Mouse (Mus musculus) hindbrain, embryonic 14.5 days (tissue): ENCODE measurements around the gene Mup16. TPM values are rescaled to one million over a fixed set of nuclear protein-coding genes. Genes with fewer than 3 reads are reported as not detected.
"Not testable (repeated sequence)": the region's sequence is repeated elsewhere in the genome, so short reads cannot be mapped to it uniquely, and the experiment has no call there.

Experiments used
- ATAC-seq: fragments of 200-750 bp; cut with Nextera tagmentation; 2 replicates; pipeline ENCODE4 v1.8.0; 2017; ENCODE audit warnings: moderate number of reproducible peaks, mild to moderate bottlenecking, moderate TSS enrichment, moderate library complexity; ENCODE audit not compliant: low FRiP score
- DNase-seq: peaks from one replicate; pipeline ENCODE4 v3.0.0-alpha.2; 2015; ENCODE audit warnings: low spot score
- H3K27ac ChIP-seq: fragments of 300-500 bp; sonication (generic); 2 replicates; pipeline ENCODE4 v1.5.1; 2014; ENCODE audit warnings: mild to moderate bottlenecking, moderate library complexity
- H3K27me3 ChIP-seq: fragments of 300-500 bp; sonication (generic); 2 replicates; pipeline ENCODE4 v1.6.1; 2014; ENCODE audit warnings: mild to moderate bottlenecking, low read length, mixed read lengths; ENCODE audit not compliant: control insufficient read depth, insufficient read depth
- H3K36me3 ChIP-seq: fragments of 300-500 bp; sonication (generic); replicated peaks from 2 replicates; pipeline ENCODE4 v1.6.1; 2014; ENCODE audit not compliant: control insufficient read depth, insufficient read depth
- H3K4me1 ChIP-seq: fragments of 300-500 bp; sonication (generic); replicated peaks from 2 replicates; pipeline ENCODE4 v1.6.1; 2014; ENCODE audit warnings: antibody characterized with exemption, low read length, mixed read lengths; ENCODE audit not compliant: control insufficient read depth, insufficient read depth
- H3K4me2 ChIP-seq: fragments of 300-500 bp; sonication (generic); replicated peaks from 2 replicates; pipeline ENCODE4 v1.6.1; 2014; ENCODE audit warnings: mild to moderate bottlenecking, moderate library complexity
- H3K4me3 ChIP-seq: fragments of 300-500 bp; sonication (generic); replicated peaks from 2 replicates; pipeline ENCODE4 v1.5.1; 2014; ENCODE audit warnings: mild to moderate bottlenecking, low read length
- H3K9ac ChIP-seq: fragments of 300-500 bp; sonication (generic); 2 replicates; pipeline ENCODE4 v1.6.1; 2014
- H3K9me3 ChIP-seq: fragments of 300-500 bp; sonication (generic); 2 replicates; pipeline ENCODE4 v1.6.1; 2016; ENCODE audit warnings: low read length; ENCODE audit not compliant: control insufficient read depth
- WGBS: fragments of 180-500 bp; shearing (Covaris S2); extraction: QIAGEN DNeasy Blood & Tissue Kit; methylation state at CpG from one replicate; pipeline ENCODE4 v1.1.7; 2014; 5-methylcytosine and 5-hydroxymethylcytosine counted together
- polyA plus RNA-seq: library from polyadenylated mRNA; unstranded; fragments of >200 nt; fragmentation: Nextera tagmentation; extraction: Ambion mirVana; gene quantifications from 2 replicates; pipeline ENCODE4 v1.2.1, GENCODE M21; 2014

Mup16 gene
- polyA plus RNA-seq = not detected in 2 replicates

GRCm38 (mm10) chr4:61519431-61519830 is at the start of gene Mup16:
TSS of gene Mup16 (minus strand) at chr4:61519531.
- H3K36me3 ChIP-seq, ATAC-seq, H3K9me3 ChIP-seq, H3K27me3 ChIP-seq, H3K9ac ChIP-seq, H3K4me2 ChIP-seq, H3K4me3 ChIP-seq, DNase-seq, H3K27ac ChIP-seq, H3K4me1 ChIP-seq: not testable (repeated sequence)
- 86% methylated on average over 2 of the region's 4 CpGs for WGBS

DNA sequence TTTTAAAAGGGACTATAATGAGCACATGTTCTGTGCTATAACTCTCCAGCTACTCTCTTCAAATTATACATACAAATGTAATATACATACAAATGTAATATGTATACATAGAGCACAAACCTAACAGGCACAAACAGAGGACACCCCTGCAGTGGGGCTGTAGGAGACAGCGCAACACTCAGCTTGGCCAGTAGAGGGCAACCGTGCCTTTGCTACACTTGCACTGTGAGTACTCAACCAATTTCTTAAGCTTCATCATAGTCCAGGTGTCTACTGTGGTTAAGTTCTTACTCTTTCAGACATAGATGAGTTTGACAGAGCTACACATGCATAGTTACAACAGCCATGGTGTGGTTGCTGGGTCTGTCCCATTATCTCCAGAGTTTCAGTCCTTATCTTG is 36.6 kb upstream of the Mup16 start:
- H3K27me3 ChIP-seq, H3K9me3 ChIP-seq, H3K27ac ChIP-seq, H3K9ac ChIP-seq, ATAC-seq, H3K4me1 ChIP-seq, H3K36me3 ChIP-seq, H3K4me2 ChIP-seq, H3K4me3 ChIP-seq, DNase-seq: not testable (repeated sequence)
- 40% methylated on average over 2 of the region's 2 CpGs for WGBS

Other genes with a start within 250 kb of the Mup16 start
- not detected in 2 replicates for gene Mup14, start 215.5 kb downstream of the Mup16 start, polyA plus RNA-seq
- gene Mup15, start 79.8 kb downstream of the Mup16 start, polyA plus RNA-seq = not detected in 2 replicates
- gene Mup17, start 76.3 kb upstream of the Mup16 start, polyA plus RNA-seq = not detected in 2 replicates
- not detected in 2 replicates for gene Mup18, start 154.6 kb upstream of the Mup16 start, polyA plus RNA-seq